Mouse (Mus musculus) spleen, postnatal 36 days (tissue): Measurements from ENCODE around the gene Anks1b.

Experiments
- DNase-seq, 2 experiments: peaks; one replicate each; pipeline ENCODE4 v3.0.0; 2022; ENCODE audit warnings: low spot score in 2 of 2, mixed read lengths in 1 of 2

Anks1b gene

GRCm38 (mm10) chr10:90965671-90966315 lies 1092.5 kb downstream of the Anks1b start:
- no peak for DNase-seq

DNA sequence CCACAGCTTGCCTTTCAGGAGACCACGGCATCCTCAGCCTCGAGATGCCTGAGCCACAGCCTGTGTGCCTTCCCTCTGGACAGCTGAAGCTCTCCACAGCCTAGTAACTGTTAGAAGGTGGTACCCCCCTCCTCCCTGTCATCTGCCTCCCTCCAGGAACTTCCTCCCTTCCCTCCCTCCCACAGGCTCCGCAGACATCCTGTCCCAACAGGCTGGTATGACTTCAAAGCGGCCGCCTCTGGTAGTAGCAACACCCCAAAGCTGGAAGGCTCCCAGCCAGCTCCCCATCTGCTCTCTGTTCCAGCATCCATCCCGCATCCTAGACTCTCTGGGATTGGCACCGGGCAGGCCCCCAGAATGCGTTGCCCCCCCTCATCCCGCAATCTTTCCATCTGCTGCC lies 1093.5 kb downstream of the Anks1b start:
- no peak for DNase-seq

DNA sequence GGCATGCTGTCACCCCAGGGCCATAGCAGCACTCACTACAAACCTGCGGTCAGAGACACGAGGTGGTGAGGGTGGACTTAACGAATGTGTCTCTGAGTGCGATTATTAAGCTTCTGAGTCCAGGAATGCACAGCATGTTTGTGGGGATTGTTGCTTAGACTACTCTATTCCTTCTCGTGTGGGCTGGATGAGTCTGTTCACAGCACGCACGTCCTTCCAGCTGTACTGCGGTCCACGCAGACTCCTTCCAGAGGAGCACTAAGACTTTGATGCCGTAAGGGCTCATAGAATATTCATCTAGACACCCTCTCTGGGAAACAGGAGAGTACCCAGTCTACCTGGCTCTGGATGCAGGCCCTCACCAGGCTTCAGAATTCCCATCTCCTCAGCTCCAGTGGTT lies 1094.9 kb downstream of the Anks1b start:
- DNase-seq, result no peak

GRCm38 (mm10) chr10:90969355-90970174 lies 1096.3 kb downstream of the Anks1b start:
- DNase-seq, result peak; percentile 38

GRCm38 (mm10) chr10:90970560-90970959 lies 1097.3 kb downstream of the Anks1b start:
- no peak for DNase-seq

DNA sequence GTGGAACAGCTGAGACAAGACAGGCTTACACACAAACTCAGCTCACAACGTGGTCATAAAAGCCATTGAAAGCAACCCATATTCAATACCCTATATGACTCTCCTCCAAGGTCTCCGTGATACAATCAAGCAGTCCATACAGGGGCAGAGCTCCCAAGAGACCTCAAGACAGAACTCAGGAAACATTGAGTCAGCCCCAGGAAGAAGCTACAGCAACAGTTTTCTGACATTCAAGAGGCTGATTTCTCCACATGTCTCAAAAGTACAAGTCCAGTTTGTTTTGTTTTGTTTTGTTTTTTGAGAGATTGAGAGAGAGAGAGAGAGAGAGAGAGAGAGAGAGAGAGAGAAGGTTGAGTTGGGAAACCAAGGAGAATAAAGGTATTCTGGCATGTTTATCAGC lies 1100.8 kb downstream of the Anks1b start:
- no peak for DNase-seq

DNA sequence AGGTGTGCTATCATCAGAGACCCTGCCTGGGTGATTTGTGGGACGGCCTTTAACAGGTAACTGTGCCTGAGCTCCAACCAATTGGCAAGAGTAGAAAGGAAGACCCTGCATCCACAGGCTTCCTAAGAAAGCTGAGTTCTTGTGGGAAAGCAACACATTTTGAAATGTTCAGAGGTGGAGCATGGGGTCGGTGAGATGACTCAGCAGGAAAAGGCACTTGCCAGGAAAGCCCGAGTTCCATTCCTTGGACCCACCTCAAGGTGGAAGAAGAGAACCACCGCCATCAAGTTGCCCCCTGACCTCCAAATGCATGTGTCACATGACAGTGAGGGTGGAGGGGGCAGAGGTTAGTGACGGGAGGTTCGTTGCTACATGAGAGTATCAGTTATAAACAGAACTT lies 1101.2 kb downstream of the Anks1b start:
- DNase-seq, result no peak

DNA sequence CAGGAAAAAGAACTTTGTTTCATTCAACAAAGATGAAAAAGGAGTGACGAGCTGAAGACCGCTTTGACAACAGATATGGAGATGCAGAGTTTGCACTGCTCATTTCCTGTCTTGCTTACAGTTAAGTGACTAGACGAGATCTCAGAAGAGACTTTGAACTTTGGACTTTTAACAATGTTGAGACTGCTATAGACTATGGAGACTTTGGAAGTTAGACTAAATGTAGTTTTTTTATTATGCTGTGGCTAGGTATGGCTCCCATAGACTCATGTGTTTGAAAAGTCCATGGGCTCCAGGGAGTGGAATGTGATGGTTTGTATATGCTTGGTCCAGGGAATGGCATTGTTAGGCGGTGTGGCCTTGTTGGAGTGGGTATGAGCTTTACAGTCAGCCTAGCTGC lies 1108.5 kb downstream of the Anks1b start:
- no peak for DNase-seq

- no peak for DNase-seq
Observed at GRCm38 (mm10) chr10:90983046-90983445, 1109.7 kb downstream of the Anks1b start.

DNA sequence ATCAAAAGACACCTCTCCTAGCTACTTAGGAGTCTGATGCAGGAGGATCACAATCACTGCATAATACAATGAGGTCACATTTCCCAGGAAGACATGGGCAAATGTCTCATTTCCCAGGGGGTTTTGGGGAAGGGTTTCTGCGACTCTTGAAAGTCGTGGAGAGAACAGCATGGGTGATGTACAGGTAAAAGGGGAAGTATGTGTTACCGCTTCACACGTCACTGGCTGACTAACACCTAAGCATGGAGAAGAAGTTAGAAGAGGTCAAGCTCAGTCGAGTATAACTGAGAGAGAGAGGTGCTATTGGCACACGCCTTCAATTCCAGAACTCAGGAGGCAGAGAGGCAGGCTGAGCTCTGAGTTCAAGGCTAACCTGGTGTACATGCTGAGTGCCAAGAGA lies 1117.0 kb downstream of the Anks1b start:
- peak; percentile 15 to 27 for DNase-seq

DNA sequence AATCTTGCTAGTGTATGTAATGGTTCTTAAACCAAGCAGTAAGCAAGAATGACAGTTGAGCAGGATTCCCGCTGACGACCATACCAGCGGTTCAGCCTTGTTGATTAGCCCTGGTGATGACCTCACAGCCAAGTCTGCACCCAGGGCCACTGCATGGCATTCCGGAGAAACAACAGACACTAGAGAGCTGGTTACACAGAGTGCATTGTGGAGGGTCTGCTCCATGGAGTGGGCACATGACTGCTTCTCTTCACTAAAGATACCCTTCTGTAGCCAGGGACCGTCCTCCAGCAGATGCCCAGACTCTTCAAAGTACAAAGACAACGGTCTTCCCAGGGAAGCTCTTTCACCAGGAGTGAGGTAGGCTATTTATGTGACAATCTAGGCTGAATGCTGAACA lies 1118.9 kb downstream of the Anks1b start:
- DNase-seq, result no peak

DNA sequence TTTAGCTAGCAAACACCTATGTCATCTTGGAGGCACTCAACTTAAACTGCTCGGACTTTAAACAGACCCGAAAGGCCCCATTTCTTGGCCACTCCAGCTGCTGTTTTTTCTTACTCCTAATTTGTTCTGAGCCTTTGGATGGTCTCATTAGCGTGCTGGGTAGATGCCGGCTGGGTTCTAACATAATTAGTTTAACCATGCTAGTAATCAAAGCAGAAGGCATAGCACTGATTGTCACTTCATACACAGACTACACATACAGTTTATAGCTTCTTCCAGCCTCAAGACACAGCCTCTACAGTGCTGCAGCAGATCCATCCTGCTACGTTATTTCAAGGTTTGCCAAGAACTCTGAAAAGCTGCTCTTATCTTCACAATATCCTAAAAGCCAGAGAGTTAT lies 1120.6 kb downstream of the Anks1b start:
- no peak for DNase-seq

GRCm38 (mm10) chr10:90999899-91000298 lies 1126.6 kb downstream of the Anks1b start:
- DNase-seq, result no peak

DNA sequence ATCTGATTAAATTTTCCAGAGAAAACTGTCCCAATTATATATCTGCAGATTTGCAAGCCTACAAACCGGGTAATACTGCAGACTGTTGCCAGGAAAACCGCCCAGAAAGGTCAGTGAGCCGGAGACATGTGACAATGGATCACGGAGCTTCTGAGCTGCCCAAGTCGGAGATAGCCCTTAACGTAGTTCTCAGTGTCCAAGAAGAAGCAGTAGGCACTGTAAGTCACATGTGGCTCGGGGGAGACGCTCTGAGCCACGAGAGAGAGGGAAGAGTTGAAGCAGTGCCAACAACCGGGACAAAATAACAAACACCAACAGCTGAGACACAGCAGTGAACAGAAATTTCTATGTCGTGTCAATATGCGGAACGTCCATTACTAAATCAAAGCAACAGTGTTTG lies 1128.1 kb downstream of the Anks1b start:
- DNase-seq, result no peak

- no peak for DNase-seq
Observed at GRCm38 (mm10) chr10:91005858-91006538, 1132.7 kb downstream of the Anks1b start.
